Mouse (Mus musculus) limb, embryonic 10.5 days (tissue): ENCODE results near the gene Dync1i1. TPM values are rescaled to one million over a fixed set of nuclear protein-coding genes. Genes with fewer than 3 reads are reported as not detected.
A peak's percentile ranks its signal among the peaks of the same experiment; 100 is the strongest.
"Not testable (repeated sequence)": the region's sequence is repeated elsewhere in the genome, so short reads cannot be mapped to it uniquely, and the experiment has no call there.

Experiments used
- DNase-seq: peaks from one replicate; pipeline ENCODE4 v3.0.0-alpha.2; 2017; ENCODE audit warnings: low spot score
- H3K27ac ChIP-seq: fragments of 300-500 bp; sonication (generic); 2 replicates; pipeline ENCODE4 v1.5.1; 2016; ENCODE audit warnings: mild to moderate bottlenecking
- H3K27me3 ChIP-seq: fragments of 300-500 bp; sonication (generic); 2 replicates; pipeline ENCODE4 v1.6.1; 2016; ENCODE audit warnings: low read depth, mild to moderate bottlenecking; ENCODE audit not compliant: poor library complexity, severe bottlenecking
- H3K36me3 ChIP-seq: fragments of 300-500 bp; sonication (generic); 2 replicates; pipeline ENCODE4 v1.6.1; 2016; ENCODE audit warnings: mild to moderate bottlenecking, moderate library complexity
- H3K4me1 ChIP-seq: fragments of 300-500 bp; sonication (generic); 2 replicates; pipeline ENCODE4 v1.6.1; 2016
- H3K4me3 ChIP-seq: fragments of 300-500 bp; sonication (generic); 2 replicates; pipeline ENCODE4 v1.5.1; 2016; ENCODE audit warnings: mild to moderate bottlenecking, moderate library complexity
- H3K9me3 ChIP-seq: fragments of 300-500 bp; sonication (generic); replicated peaks from 2 replicates; pipeline ENCODE4 v1.6.1; 2016; ENCODE audit warnings: mild to moderate bottlenecking
- WGBS: fragments of 180-500 bp; shearing (Covaris S2); methylation state at CpG from one replicate; pipeline ENCODE4 v1.1.7; 2016; 5-methylcytosine and 5-hydroxymethylcytosine counted together
- polyA plus RNA-seq: library from polyadenylated mRNA; unstranded; fragments of >200 nt; fragmentation: Nextera tagmentation; extraction: Ambion mirVana; gene quantifications from 2 replicates; pipeline ENCODE4 v1.2.1, GENCODE M21; 2016

The Dync1i1 gene
- polyA plus RNA-seq = 5.6 and 5.8 TPM in 2 replicates

DNA sequence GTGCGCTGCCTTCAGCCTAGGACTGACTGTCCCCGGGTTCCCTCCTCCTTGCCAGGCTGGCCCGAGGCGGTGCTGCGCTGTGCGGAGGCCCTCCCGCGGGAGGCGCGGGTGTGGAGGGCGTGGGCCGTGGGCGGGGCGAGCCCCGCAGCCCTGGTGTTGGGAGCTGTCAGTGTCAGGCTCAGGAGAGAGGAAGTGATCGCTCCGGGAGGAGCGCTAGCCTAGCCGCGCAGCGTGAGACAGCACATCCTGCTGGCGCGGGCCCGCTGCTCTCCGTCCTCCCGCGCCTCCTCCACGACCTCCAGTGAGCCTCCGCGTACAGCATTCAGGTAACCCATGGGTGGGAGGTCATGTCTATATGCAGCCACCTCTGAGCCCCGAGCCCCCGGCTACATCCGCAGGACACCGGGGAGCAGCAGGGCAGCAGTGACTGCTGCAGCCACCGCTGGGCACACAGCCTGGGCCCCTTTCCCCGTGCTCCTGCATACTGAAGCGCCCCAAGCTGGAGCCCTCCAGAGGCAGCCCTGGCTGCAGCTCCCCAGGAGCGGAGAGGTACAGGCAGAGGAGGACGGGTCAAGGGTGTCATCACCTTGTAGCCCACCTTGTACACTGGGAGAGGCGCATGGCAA is at the start of gene Dync1i1:
Dync1i1 (plus strand) TSS at position 29 of the 626 bp plus-strand sequence.
- Histone ChIP-seq H3K4me3 (peak within 1 kb of the TSS; percentile 62), H3K4me1 (peaks cover 13% of the 10 kb centered on the region), H3K36me3 (no peaks in the 10 kb centered on the region), H3K27me3 (peaks cover 28% of the 10 kb centered on the region), H3K27ac (peak within 1 kb of the TSS; percentile 61), H3K9me3 (no peaks in the 10 kb centered on the region)
- WGBS = 1% methylated on average over 40 of the region's 40 CpGs
- peak; percentile 65 for DNase-seq

DNA sequence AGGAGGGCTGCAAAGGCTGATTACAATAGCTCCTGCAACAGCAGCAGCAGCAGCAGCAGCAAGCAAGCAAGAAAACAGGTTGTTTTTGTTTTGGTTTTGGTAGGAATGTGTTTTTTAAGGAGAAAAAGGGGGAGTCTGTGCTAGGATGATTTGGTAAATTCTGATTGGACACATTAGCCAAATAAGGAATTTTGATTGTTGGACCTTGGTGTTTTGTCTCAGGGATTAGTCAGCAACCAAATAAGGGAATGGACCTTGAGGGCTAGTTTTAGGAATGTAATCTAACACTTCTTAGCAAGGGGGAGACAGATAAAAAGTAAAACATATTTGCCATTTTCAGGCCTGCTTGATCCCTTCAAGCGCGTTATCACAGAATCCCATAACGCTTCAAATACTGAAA is 45.7 kb upstream of the Dync1i1 start:
- WGBS = 98% methylated on average over 3 of the region's 3 CpGs
- no peak for DNase-seq
- no peaks in the 10 kb centered on the region for H3K27me3 ChIP-seq
- no peak overlapping the region for H3K4me3 ChIP-seq
- H3K27ac ChIP-seq = no peak overlapping the region
- no peaks in the 10 kb centered on the region for H3K36me3 ChIP-seq
- H3K4me1 ChIP-seq = no peaks in the 10 kb centered on the region
- no peaks in the 10 kb centered on the region for H3K9me3 ChIP-seq

DNA sequence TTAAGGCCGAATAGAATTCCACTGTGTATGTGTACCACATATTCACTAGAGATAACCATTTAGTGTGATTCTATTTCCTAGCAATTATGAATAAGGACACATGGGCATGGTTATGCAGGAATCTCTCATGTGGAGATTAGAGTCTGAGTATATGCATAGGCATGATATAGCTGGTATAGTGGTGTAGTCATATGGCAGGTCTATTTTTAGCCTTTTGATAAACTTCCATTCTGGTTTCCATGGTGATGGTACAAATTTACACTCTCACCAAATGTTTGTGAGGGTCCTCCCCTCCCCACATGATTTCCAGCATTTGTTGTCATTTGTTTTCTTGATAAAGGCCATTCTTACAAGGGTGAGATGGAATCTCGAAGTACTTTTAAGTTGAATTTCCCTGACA is 23.6 kb upstream of the Dync1i1 start:
- DNase-seq = no peak
- Histone ChIP-seq H3K4me1 (no peaks in the 10 kb centered on the region), H3K27ac (no peak overlapping the region), H3K9me3 (no peaks in the 10 kb centered on the region), H3K4me3 (no peak overlapping the region), H3K27me3 (no peaks in the 10 kb centered on the region), H3K36me3 (no peaks in the 10 kb centered on the region)
- WGBS = 92% methylated on average over 2 of the region's 2 CpGs

DNA sequence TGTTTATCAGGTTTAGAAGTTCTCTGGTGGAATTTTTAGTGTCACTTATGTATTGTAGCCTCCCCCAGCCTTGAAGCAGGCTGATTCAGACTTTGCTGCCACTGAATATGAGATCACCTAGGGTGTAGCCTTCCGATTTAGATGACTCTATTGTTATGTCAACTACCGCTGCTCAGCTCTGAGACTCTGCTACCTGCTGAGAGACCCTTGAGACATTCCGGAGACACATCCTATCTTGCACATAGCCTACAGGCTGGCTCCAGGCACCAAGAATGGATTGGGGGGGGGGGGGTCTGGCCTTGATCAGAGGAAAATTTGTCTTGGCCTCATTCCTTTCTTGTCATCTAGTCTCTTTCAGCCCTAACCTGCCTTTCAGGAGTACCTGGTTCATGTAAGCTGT is 17.5 kb upstream of the Dync1i1 start:
- not testable (repeated sequence) for DNase-seq, H3K4me1 ChIP-seq, H3K4me3 ChIP-seq, H3K9me3 ChIP-seq, H3K36me3 ChIP-seq, H3K27me3 ChIP-seq, H3K27ac ChIP-seq
- WGBS = 74% methylated on average over 3 of the region's 3 CpGs

DNA sequence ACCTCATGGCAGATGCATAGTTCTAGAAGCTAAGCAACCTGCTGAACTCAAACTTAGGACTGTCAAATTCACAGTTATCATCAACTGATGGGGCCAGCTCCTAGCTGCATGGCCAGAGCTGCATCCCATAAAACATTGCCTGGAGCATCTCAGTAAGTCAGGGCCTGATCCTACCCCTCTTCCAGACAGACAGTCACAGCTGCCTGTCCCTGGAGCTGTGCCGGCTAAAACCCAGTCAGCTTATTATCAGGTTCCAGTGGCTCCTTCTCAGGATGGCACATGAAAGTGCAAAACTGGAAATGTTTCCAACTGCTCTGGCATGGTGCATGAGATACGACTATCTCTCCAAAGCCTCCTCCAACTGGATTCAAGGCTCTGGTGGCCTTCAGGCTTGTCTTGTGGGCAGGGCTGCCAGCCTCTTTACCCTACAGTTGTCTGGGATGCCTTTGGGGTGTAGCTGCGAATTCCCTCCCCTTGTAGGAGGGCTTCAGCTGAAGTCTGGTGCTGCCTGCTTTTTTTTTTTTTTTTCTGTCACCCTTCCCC is 15.3 kb upstream of the Dync1i1 start:
- Histone ChIP-seq H3K27ac (no peak overlapping the region), H3K27me3 (no peaks in the 10 kb centered on the region), H3K4me1 (peaks cover 6% of the 10 kb centered on the region; the same call in 1 of the 2 replicates), H3K36me3 (no peaks in the 10 kb centered on the region), H3K9me3 (no peaks in the 10 kb centered on the region), H3K4me3 (no peak overlapping the region)
- no peak for DNase-seq
- 70% methylated on average over 3 of the region's 3 CpGs for WGBS

DNA sequence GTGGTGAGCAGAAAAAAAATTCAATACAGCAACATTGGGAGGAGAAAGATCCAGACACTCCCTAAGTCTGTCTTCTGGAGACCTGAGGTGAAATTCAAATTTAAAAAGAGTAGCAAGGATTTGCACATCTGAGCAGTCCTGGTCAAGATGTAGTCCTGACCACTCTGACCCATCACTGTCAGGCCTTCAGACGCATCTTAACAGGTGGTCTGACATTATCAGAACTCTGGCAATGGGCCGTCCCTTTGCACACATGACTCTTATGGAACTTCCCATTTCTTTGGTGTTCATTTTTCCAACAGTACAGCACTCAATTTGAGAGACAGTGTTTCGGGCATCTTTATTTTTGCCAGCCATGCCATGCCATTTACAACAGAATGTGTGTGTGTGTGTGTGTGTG is 12.8 kb upstream of the Dync1i1 start:
- 92% methylated on average over 3 of the region's 3 CpGs for WGBS
- no peaks in the 10 kb centered on the region for H3K9me3 ChIP-seq
- H3K4me1 ChIP-seq = peaks cover 6% of the 10 kb centered on the region; the same call in 1 of the 2 replicates
- no peak overlapping the region for H3K27ac ChIP-seq
- no peak for DNase-seq
- no peaks in the 10 kb centered on the region for H3K36me3 ChIP-seq
- H3K27me3 ChIP-seq = no peaks in the 10 kb centered on the region
- no peak overlapping the region for H3K4me3 ChIP-seq

DNA sequence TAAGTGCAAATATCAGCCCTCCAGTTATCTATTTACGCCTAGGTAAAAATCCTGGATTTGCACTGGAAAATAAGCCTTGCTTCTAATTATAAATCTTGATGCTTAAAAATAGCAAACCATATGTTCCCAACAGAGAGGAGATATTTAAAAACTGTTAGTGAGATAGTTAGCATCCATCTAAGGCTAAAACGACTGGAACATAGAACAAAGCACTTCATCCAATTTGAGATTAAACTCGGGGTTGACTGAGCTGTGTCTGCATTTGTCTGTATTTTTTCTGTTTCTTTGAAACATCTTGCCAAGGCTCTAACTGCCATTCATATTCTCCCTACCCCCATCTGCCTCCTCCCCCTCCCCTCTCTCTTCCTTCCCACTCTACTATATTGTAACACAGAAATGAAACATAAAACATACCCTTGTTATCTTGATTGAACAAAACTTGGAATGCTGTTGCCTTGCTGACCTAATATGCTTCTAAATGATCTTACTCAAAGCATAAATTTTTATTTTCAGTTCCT is 10.3 kb upstream of the Dync1i1 start:
- no peak overlapping the region for H3K27ac ChIP-seq
- WGBS = 87% methylated on average over 3 of the region's 3 CpGs

DNA sequence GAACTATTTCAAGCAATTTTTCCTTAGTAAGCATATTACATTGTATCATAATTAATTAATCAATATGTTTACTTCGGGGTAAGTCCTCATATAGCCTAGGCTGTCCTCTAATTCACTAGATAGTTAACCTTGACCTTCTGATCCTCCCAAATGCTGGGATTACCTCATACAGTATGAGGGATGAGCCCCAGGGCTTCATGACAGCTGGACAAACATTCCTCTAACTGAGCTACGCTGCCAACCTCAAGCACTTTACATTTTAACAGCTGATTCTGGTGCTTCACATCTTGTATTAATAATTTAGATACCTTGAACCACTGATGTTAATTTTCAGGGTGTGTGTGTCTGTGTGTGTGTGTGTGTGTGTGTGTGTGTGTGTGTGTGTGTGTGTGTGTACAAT is 6.5 kb upstream of the Dync1i1 start:
- DNase-seq = no peak
- H3K27ac ChIP-seq = no peak overlapping the region
- H3K36me3 ChIP-seq = no peaks in the 10 kb centered on the region
- no peak overlapping the region for H3K4me3 ChIP-seq
- H3K4me1 ChIP-seq = no peaks in the 10 kb centered on the region
- H3K27me3 ChIP-seq = no peaks in the 10 kb centered on the region
- H3K9me3 ChIP-seq = no peaks in the 10 kb centered on the region
- 81% methylated on average over 2 of the region's 2 CpGs for WGBS

More for the DNA sequence above, 10.3 kb upstream of the Dync1i1 start:
- Histone ChIP-seq H3K4me3 (no peak overlapping the region), H3K9me3 (no peaks in the 10 kb centered on the region), H3K27me3 (no peaks in the 10 kb centered on the region), H3K36me3 (no peaks in the 10 kb centered on the region), H3K4me1 (peaks cover 6% of the 10 kb centered on the region; the same call in 1 of the 2 replicates)
- DNase-seq = no peak

DNA sequence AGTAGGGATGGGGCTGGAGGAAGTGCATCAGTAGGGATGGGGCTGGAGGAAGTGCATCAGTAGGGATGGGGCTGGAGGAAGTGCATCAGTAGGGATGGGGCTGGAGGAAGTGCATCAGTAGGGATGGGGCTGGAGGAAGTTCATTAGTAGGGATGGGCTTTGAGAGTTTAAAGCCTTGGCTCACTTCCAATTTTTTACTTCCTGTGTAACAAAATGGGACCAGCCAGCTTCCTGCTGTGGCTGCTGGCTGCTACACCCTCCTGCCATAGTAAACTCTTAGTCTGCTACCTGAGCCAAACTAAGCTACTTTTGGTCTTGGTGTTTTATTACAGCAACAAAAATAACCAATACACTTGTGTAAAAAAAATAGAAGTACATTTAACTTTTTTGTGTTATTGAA is 4.7 kb upstream of the Dync1i1 start:
- not testable (repeated sequence) for H3K27me3 ChIP-seq, H3K4me1 ChIP-seq, H3K27ac ChIP-seq, H3K9me3 ChIP-seq, H3K36me3 ChIP-seq, H3K4me3 ChIP-seq, DNase-seq

DNA sequence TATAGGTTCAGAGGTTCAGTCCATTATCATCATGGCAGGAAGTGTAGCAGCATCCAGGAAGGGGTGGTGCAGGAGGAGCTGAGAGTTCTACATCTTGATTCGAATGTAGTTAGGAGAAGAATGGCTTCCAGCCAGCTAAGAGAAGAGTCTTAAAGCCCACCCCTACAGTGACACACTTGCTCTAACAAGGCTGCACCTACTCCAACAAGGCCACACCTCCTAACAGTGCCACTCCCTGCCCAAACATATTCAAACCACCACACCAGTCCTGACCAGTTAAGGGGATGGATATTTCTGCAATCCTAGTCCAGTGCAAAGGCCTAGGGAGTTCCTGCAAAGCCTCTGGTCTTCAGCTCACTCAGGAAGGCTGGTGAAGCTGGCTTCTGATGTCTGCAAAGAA is 1.5 kb upstream of the Dync1i1 start:
- 75% methylated on average over 1 of the region's 1 CpGs for WGBS
- peaks cover 13% of the 10 kb centered on the region for H3K4me1 ChIP-seq
- peaks cover 28% of the 10 kb centered on the region for H3K27me3 ChIP-seq
- H3K36me3 ChIP-seq = no peaks in the 10 kb centered on the region
- H3K27ac ChIP-seq = no peak overlapping the region
- no peaks in the 10 kb centered on the region for H3K9me3 ChIP-seq
- DNase-seq = no peak
- no peak overlapping the region for H3K4me3 ChIP-seq

DNA sequence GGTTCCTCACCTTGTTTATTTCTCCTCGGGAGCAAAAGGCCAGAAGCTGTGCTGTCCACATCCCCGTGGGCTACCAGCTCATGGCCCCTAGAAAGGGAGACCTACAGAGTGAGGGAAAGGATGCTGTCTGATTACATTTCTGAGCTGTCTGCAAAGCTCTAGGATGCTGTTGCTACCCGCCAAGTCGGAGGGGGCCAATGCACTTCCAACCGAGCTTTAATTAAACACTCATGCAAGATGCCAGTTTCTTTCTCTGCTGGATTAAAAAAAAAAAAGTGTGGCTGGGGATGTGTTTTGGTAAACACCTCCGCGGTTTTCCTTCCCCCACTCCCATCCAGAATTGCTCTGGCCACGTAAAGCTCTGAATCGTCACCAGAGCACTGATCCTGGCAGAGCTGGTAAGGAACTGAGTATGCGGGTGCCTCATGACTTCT is 815 bp downstream of the Dync1i1 start:
- WGBS = 5% methylated on average over 10 of the region's 10 CpGs
- no peaks in the 10 kb centered on the region for H3K36me3 ChIP-seq
- peak; percentile 33 for DNase-seq

DNA sequence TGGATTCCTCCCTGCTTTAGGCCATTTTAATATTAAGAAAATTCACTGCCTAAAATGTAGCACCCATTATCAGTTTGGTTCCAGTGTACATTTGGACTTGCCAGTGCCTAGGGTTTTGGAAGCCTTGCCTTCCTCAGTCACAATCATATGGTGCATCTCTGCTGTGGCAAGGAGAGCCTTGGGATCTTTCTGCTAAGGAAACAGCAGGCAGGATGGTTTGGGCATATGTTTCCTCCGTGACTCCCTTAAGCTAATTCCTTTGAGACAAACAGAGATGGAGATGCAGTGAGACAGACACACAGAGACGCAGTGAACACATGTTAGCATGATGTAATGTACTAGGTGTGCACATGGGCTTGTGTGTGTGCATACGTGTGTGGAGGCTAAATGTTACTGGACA is 7.8 kb downstream of the Dync1i1 start:
- no peak for DNase-seq
- no peaks in the 10 kb centered on the region for H3K4me1 ChIP-seq
- H3K9me3 ChIP-seq = no peaks in the 10 kb centered on the region
- no peak overlapping the region for H3K4me3 ChIP-seq
- WGBS = 92% methylated on average over 3 of the region's 3 CpGs
- H3K27ac ChIP-seq = no peak overlapping the region
- no peaks in the 10 kb centered on the region for H3K27me3 ChIP-seq
- H3K36me3 ChIP-seq = no peaks in the 10 kb centered on the region

More for the DNA sequence above, 815 bp downstream of the Dync1i1 start:
- H3K27ac ChIP-seq = peak overlapping the region; percentile 61; the same call in 1 of the 2 replicates
- H3K4me3 ChIP-seq = peak overlapping the region; percentile 62
- H3K4me1 ChIP-seq = peaks cover 13% of the 10 kb centered on the region
- H3K27me3 ChIP-seq = peaks cover 28% of the 10 kb centered on the region
- no peaks in the 10 kb centered on the region for H3K9me3 ChIP-seq

DNA sequence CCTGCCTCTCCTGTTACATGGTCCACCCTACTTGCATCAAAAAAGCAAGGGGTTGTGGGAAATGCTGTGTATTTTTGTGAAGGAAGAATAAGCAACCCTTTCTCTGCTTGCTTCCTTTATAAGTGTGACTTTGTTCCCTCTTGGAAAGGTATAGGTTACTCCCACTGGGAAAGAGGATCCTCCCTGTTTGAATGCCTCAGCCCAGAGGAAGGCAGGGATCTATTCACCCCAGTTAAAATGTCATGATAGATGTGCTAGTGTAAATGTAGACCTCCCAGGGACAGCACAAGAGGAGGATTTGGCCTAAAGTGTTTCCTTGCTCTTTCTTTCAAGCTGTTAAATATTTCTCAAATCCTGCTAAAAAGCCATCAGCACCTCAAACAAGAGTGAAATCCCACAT is 9.0 kb downstream of the Dync1i1 start:
- DNase-seq = no peak
- Histone ChIP-seq H3K4me3 (no peak overlapping the region), H3K4me1 (no peaks in the 10 kb centered on the region), H3K9me3 (no peaks in the 10 kb centered on the region), H3K27me3 (no peaks in the 10 kb centered on the region), H3K36me3 (no peaks in the 10 kb centered on the region), H3K27ac (no peak overlapping the region)
